Mouse (Mus musculus): ENCODE data around the gene Gm47289. TPM values are rescaled to one million over a fixed set of nuclear protein-coding genes. Genes with fewer than 3 reads are reported as not detected.

Gm47289 gene
- not detected in 2 replicates for polyA plus RNA-seq (2015; fragmentation: Nextera tagmentation; extraction: Ambion mirVana)

- Histone ChIP-seq H3K27ac (no peak within 1 kb of the TSS), H3K9ac (no peak within 1 kb of the TSS), H3K4me2 (no peak within 1 kb of the TSS), H3K9me3 (no peaks in the 10 kb centered on the region), H3K4me3 (no peak within 1 kb of the TSS), H3K36me3 (no peaks in the 10 kb centered on the region), H3K27me3 (peaks cover 22% of the 10 kb centered on the region; the same call in 1 of the 2 replicates), H3K4me1 (no peaks in the 10 kb centered on the region)
- ATAC-seq (ENCODE audit: borderline replicate concordance, extremely low read depth, low FRiP score, low TSS enrichment) = no peak
- WGBS = 47% methylated on average over 4 of the region's 4 CpGs
Measured at GRCm38 (mm10) chr9:119158861-119159260, at the start of gene Gm47289. Gene Gm47289, plus strand, starts transcription at chr9:119159161.

- no peak for ATAC-seq (ENCODE audit: borderline replicate concordance, extremely low read depth, low FRiP score, low TSS enrichment)
- no peak overlapping the region for H3K4me2 ChIP-seq
Measured at GRCm38 (mm10) chr9:119109685-119110353, 49.1 kb upstream of the Gm47289 start.

GRCm38 (mm10) chr9:119110640-119111039, 48.3 kb upstream of the Gm47289 start:
- 36% methylated on average over 3 of the region's 3 CpGs for WGBS
- Histone ChIP-seq H3K4me2 (no peak overlapping the region), H3K36me3 (no peaks in the 10 kb centered on the region), H3K9ac (no peak overlapping the region), H3K4me1 (peaks cover 9% of the 10 kb centered on the region; the same call in 1 of the 2 replicates), H3K27ac (0 out of 2 replicates have a peak overlapping the region, but pooled peaks have one; percentile 22), H3K4me3 (no peak overlapping the region), H3K9me3 (no peaks in the 10 kb centered on the region), H3K27me3 (no peaks in the 10 kb centered on the region)
- ATAC-seq (ENCODE audit: borderline replicate concordance, extremely low read depth, low FRiP score, low TSS enrichment) = no peak

More at GRCm38 (mm10) chr9:119109685-119110353, 49.1 kb upstream of the Gm47289 start:
- Histone ChIP-seq H3K9ac (no peak overlapping the region), H3K36me3 (no peaks in the 10 kb centered on the region), H3K4me1 (peaks cover 9% of the 10 kb centered on the region; the same call in 1 of the 2 replicates), H3K27me3 (no peaks in the 10 kb centered on the region), H3K9me3 (no peaks in the 10 kb centered on the region), H3K27ac (no peak overlapping the region), H3K4me3 (no peak overlapping the region)
- 60% methylated on average over 12 of the region's 12 CpGs for WGBS

GRCm38 (mm10) chr9:119114911-119115310, 44.0 kb upstream of the Gm47289 start:
- Histone ChIP-seq H3K4me1 (peaks cover 8% of the 10 kb centered on the region; the same call in 1 of the 2 replicates), H3K4me3 (no peak overlapping the region), H3K9ac (no peak overlapping the region), H3K4me2 (no peak overlapping the region), H3K36me3 (no peaks in the 10 kb centered on the region), H3K9me3 (no peaks in the 10 kb centered on the region), H3K27me3 (no peaks in the 10 kb centered on the region), H3K27ac (no peak overlapping the region)
- 80% methylated on average over 17 of the region's 17 CpGs for WGBS
- no peak for ATAC-seq (ENCODE audit: borderline replicate concordance, extremely low read depth, low FRiP score, low TSS enrichment)

GRCm38 (mm10) chr9:119119409-119120167, 39.4 kb upstream of the Gm47289 start:
- no peak for ATAC-seq (ENCODE audit: borderline replicate concordance, extremely low read depth, low FRiP score, low TSS enrichment)
- no peak overlapping the region for H3K27ac ChIP-seq
- no peaks in the 10 kb centered on the region for H3K27me3 ChIP-seq
- no peaks in the 10 kb centered on the region for H3K36me3 ChIP-seq
- H3K4me3 ChIP-seq = no peak overlapping the region
- 83% methylated on average over 19 of the region's 19 CpGs for WGBS
- no peak overlapping the region for H3K4me2 ChIP-seq
- no peaks in the 10 kb centered on the region for H3K4me1 ChIP-seq
- no peaks in the 10 kb centered on the region for H3K9me3 ChIP-seq
- H3K9ac ChIP-seq = no peak overlapping the region

GRCm38 (mm10) chr9:119120168-119120560, 38.8 kb upstream of the Gm47289 start:
- 64% methylated on average over 3 of the region's 3 CpGs for WGBS
- ATAC-seq (ENCODE audit: borderline replicate concordance, extremely low read depth, low FRiP score, low TSS enrichment) = no peak
- no peak overlapping the region for H3K4me2 ChIP-seq
- no peak overlapping the region for H3K9ac ChIP-seq
- no peak overlapping the region for H3K27ac ChIP-seq
- H3K9me3 ChIP-seq = no peaks in the 10 kb centered on the region
- no peaks in the 10 kb centered on the region for H3K36me3 ChIP-seq
- no peaks in the 10 kb centered on the region for H3K4me1 ChIP-seq
- H3K4me3 ChIP-seq = no peak overlapping the region
- H3K27me3 ChIP-seq = no peaks in the 10 kb centered on the region

- H3K4me3 ChIP-seq = no peak overlapping the region
- H3K4me1 ChIP-seq = no peaks in the 10 kb centered on the region
- no peaks in the 10 kb centered on the region for H3K9me3 ChIP-seq
- no peak overlapping the region for H3K9ac ChIP-seq
- no peak for ATAC-seq (ENCODE audit: borderline replicate concordance, extremely low read depth, low FRiP score, low TSS enrichment)
- WGBS = 78% methylated on average over 18 of the region's 18 CpGs
- no peak overlapping the region for H3K27ac ChIP-seq
- no peaks in the 10 kb centered on the region for H3K36me3 ChIP-seq
- H3K4me2 ChIP-seq = no peak overlapping the region
- H3K27me3 ChIP-seq = no peaks in the 10 kb centered on the region
Measured at GRCm38 (mm10) chr9:119122596-119123369, 36.2 kb upstream of the Gm47289 start.

GRCm38 (mm10) chr9:119128436-119129181, 30.4 kb upstream of the Gm47289 start:
- Histone ChIP-seq H3K9me3 (no peaks in the 10 kb centered on the region), H3K9ac (no peak overlapping the region), H3K27me3 (no peaks in the 10 kb centered on the region), H3K4me1 (no peaks in the 10 kb centered on the region), H3K27ac (no peak overlapping the region), H3K4me2 (no peak overlapping the region), H3K4me3 (no peak overlapping the region), H3K36me3 (no peaks in the 10 kb centered on the region)
- ATAC-seq (ENCODE audit: borderline replicate concordance, extremely low read depth, low FRiP score, low TSS enrichment) = no peak
- 69% methylated on average over 12 of the region's 12 CpGs for WGBS

GRCm38 (mm10) chr9:119130692-119131091, 28.3 kb upstream of the Gm47289 start:
- Histone ChIP-seq H3K9me3 (no peaks in the 10 kb centered on the region), H3K4me2 (no peak overlapping the region)
- ATAC-seq (ENCODE audit: borderline replicate concordance, extremely low read depth, low FRiP score, low TSS enrichment) = no peak

GRCm38 (mm10) chr9:119138836-119139235, 20.1 kb upstream of the Gm47289 start:
- Histone ChIP-seq H3K27ac (no peak overlapping the region), H3K4me3 (no peak overlapping the region), H3K9ac (no peak overlapping the region), H3K4me1 (no peaks in the 10 kb centered on the region), H3K27me3 (no peaks in the 10 kb centered on the region), H3K9me3 (no peaks in the 10 kb centered on the region), H3K4me2 (no peak overlapping the region), H3K36me3 (no peaks in the 10 kb centered on the region)
- no peak for ATAC-seq (ENCODE audit: borderline replicate concordance, extremely low read depth, low FRiP score, low TSS enrichment)
- 63% methylated on average over 2 of the region's 2 CpGs for WGBS

More at GRCm38 (mm10) chr9:119130692-119131091, 28.3 kb upstream of the Gm47289 start:
- WGBS = 48% methylated on average over 5 of the region's 5 CpGs
- H3K27me3 ChIP-seq = no peaks in the 10 kb centered on the region
- no peaks in the 10 kb centered on the region for H3K4me1 ChIP-seq
- H3K27ac ChIP-seq = no peak overlapping the region
- no peak overlapping the region for H3K9ac ChIP-seq
- H3K4me3 ChIP-seq = no peak overlapping the region
- H3K36me3 ChIP-seq = no peaks in the 10 kb centered on the region

- Histone ChIP-seq H3K4me1 (no peaks in the 10 kb centered on the region), H3K36me3 (no peaks in the 10 kb centered on the region), H3K27ac (no peak overlapping the region), H3K9ac (no peak overlapping the region), H3K27me3 (no peaks in the 10 kb centered on the region), H3K9me3 (no peaks in the 10 kb centered on the region), H3K4me2 (no peak overlapping the region), H3K4me3 (no peak overlapping the region)
- 70% methylated on average over 5 of the region's 5 CpGs for WGBS
- ATAC-seq (ENCODE audit: borderline replicate concordance, extremely low read depth, low FRiP score, low TSS enrichment) = no peak
Measured at GRCm38 (mm10) chr9:119142066-119142465, 16.9 kb upstream of the Gm47289 start.
